Comparison of ENCODE assay signal across 21 mouse cellular contexts in the genomic region with DNA sequence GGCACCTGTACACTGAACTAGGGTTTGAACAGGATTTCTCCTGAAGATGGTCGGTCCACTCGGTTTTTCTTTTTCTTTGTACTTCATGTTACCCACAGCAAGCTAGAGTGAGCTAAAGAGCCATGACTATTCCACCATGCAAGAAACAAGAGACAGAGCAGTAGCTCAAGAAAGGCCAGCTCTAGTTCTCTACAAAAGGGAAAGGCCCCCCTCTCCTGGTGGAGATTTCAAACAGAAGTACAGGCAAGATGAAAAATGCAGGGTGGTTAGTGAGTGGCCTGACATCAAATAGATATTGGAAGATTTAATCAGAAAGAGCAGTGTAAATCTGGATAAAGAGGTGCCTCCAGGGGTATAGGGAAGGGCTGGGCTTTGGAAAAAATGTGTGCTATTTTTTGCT.
DNase-seq lines count a peak whose midpoint lies in the region; ATAC-seq and TF ChIP-seq lines count a peak whose summit lies in the region.
"Had no signal": no experiment of that assay in that cellular context is flagged by ENCODE, and none has a peak within 500 bp of the region (broad histone marks: within the 10 kb centered on the region; RNA-seq: fewer than 3 reads in every experiment).

No protein-coding gene starts in this region.

- H3K27me3 ChIP-seq in heart, embryonic 11.5 days (ENCODE audit: control insufficient read depth, insufficient read depth, low read length): peaks cover 20% of the 10 kb centered on the region
- no peaks in the 10 kb centered on the region; the same call in 1 of the 2 replicates for H3K27me3 ChIP-seq in kidney, postnatal 0 days (ENCODE audit: insufficient read depth, low read length)
- H3K27me3 ChIP-seq in neural tube, embryonic 13.5 days: peaks cover 12% of the 10 kb centered on the region
- H3K27me3 ChIP-seq in stomach, postnatal 0 days (ENCODE audit: control insufficient read depth, insufficient read depth, low read length): no peaks in the 10 kb centered on the region; the same call in 1 of the 2 replicates

- H3K4me3 ChIP-seq in heart, embryonic 11.5 days (ENCODE audit: low read depth, low read length): no peak overlapping the region
- H3K4me3 ChIP-seq in kidney, postnatal 0 days (replicated peaks; ENCODE audit: low read depth, low read length): no peak overlapping the region
- H3K4me3 ChIP-seq in neural tube, embryonic 13.5 days: no peak overlapping the region
- H3K4me3 ChIP-seq in stomach, postnatal 0 days (ENCODE audit: low read depth, low read length): no peak overlapping the region
- H3K4me3 ChIP-seq: erythroblast, embryonic 14.5 days; forebrain, embryonic 15.5 days; heart, embryonic 12.5 days had no signal

- DNase-seq in heart, adult 11 months: peak; percentile 53
- peak; percentile 55 for DNase-seq in kidney, postnatal 0 days (ENCODE audit: low spot score)
- DNase-seq in kidney, postnatal 14 days: no peak
- DNase-seq in neural tube, embryonic 10.5 days (ENCODE audit: extremely low spot score, low spot score): no peak
- no peak for DNase-seq in stomach, postnatal 0 days (ENCODE audit: low spot score)
- DNase-seq: adrenal gland, adult 8-10 months; cerebellum, adult 11 months; cerebellum, postnatal 36 days; gastrocnemius, postnatal 36 days; kidney, adult 9 months; layer of hippocampus, postnatal 36 days; liver; lung, postnatal 10 days; thymus, postnatal 25 days had no signal

- no peaks in the 10 kb centered on the region for H3K36me3 ChIP-seq in heart, embryonic 11.5 days (ENCODE audit: control insufficient read depth, insufficient read depth, low read length)
- H3K36me3 ChIP-seq in kidney, postnatal 0 days (ENCODE audit: insufficient read depth, low read length): no peaks in the 10 kb centered on the region
- no peaks in the 10 kb centered on the region for H3K36me3 ChIP-seq in neural tube, embryonic 13.5 days
- no peaks in the 10 kb centered on the region for H3K36me3 ChIP-seq in stomach, postnatal 0 days (ENCODE audit: control insufficient read depth, insufficient read depth, low read length)
- H3K36me3 ChIP-seq: forebrain, embryonic 15.5 days; heart, embryonic 12.5 days had no signal

- peak; percentile 68 for TF ChIP-seq CTCF in kidney, postnatal 0 days (IDR thresholded peaks at IDR 0.05; ENCODE audit: low read depth)
- TF ChIP-seq CTCF in stomach, postnatal 0 days (IDR thresholded peaks at IDR 0.05; ENCODE audit: low read depth): peak; percentile 43

- H3K4me2 ChIP-seq in heart, embryonic 11.5 days: no peak overlapping the region
- no peak overlapping the region for H3K4me2 ChIP-seq in kidney, postnatal 0 days (ENCODE audit: low read length)
- no peak overlapping the region for H3K4me2 ChIP-seq in neural tube, embryonic 13.5 days
- no peak overlapping the region for H3K4me2 ChIP-seq in stomach, postnatal 0 days (replicated peaks; ENCODE audit: low read depth)
- H3K4me2 ChIP-seq: forebrain, embryonic 15.5 days; heart, embryonic 12.5 days had no signal

- no peak overlapping the region for H3K9ac ChIP-seq in heart, embryonic 11.5 days (ENCODE audit: low read depth, low read length)
- H3K9ac ChIP-seq in kidney, postnatal 0 days (ENCODE audit: low read depth, low read length): no peak overlapping the region
- no peak overlapping the region for H3K9ac ChIP-seq in neural tube, embryonic 13.5 days
- no peak overlapping the region for H3K9ac ChIP-seq in stomach, postnatal 0 days (ENCODE audit: low read length)
- H3K9ac ChIP-seq: forebrain, embryonic 15.5 days; heart, embryonic 12.5 days had no signal

- 0 out of 2 replicates have a peak, but pooled peaks cover 3% of the 10 kb centered on the region for H3K4me1 ChIP-seq in heart, embryonic 11.5 days (ENCODE audit: control insufficient read depth, insufficient read depth, low read length)
- no peaks in the 10 kb centered on the region; the same call in 1 of the 2 replicates for H3K4me1 ChIP-seq in kidney, postnatal 0 days (replicated peaks; ENCODE audit: insufficient read depth, low read length)
- peaks cover 41% of the 10 kb centered on the region for H3K4me1 ChIP-seq in neural tube, embryonic 13.5 days (replicated peaks)
- no peaks in the 10 kb centered on the region for H3K4me1 ChIP-seq in stomach, postnatal 0 days (replicated peaks; ENCODE audit: control insufficient read depth, insufficient read depth)
- H3K4me1 ChIP-seq: heart, embryonic 12.5 days had no signal

- no peak for TF ChIP-seq EP300 in stomach, postnatal 0 days (optimal IDR thresholded peaks at IDR 0.05)

- H3K27ac ChIP-seq in heart, embryonic 11.5 days (ENCODE audit: low read depth, low read length): no peak overlapping the region
- H3K27ac ChIP-seq in kidney, postnatal 0 days: no peak overlapping the region
- peak overlapping the region; percentile 43 for H3K27ac ChIP-seq in neural tube, embryonic 13.5 days (replicated peaks)
- H3K27ac ChIP-seq in stomach, postnatal 0 days (replicated peaks): no peak overlapping the region
- H3K27ac ChIP-seq: forebrain, embryonic 15.5 days had no signal

- WGBS in heart, embryonic 11.5 days (ENCODE audit: insufficient replicate concordance): 68% methylated on average over 2 of the region's 2 CpGs
- 64% methylated on average over 2 of the region's 2 CpGs for WGBS in kidney, postnatal 0 days
- 77% methylated on average over 2 of the region's 2 CpGs for WGBS in neural tube, embryonic 13.5 days
- 71% methylated on average over 2 of the region's 2 CpGs for WGBS in stomach, postnatal 0 days

- H3K9me3 ChIP-seq in heart, embryonic 11.5 days (replicated peaks; ENCODE audit: control insufficient read depth, low read length): no peaks in the 10 kb centered on the region
- H3K9me3 ChIP-seq in kidney, postnatal 0 days (replicated peaks; ENCODE audit: low read length): no peaks in the 10 kb centered on the region
- no peaks in the 10 kb centered on the region for H3K9me3 ChIP-seq in neural tube, embryonic 13.5 days
- H3K9me3 ChIP-seq in stomach, postnatal 0 days (ENCODE audit: control insufficient read depth, low read length): no peaks in the 10 kb centered on the region
- H3K9me3 ChIP-seq: forebrain, embryonic 15.5 days; heart, embryonic 12.5 days had no signal

- no peak for ATAC-seq in heart, embryonic 11.5 days (replicated peaks; ENCODE audit: insufficient number of reproducible peaks, low FRiP score, low TSS enrichment)
- ATAC-seq in kidney, postnatal 0 days (replicated peaks; ENCODE audit: low FRiP score, low read depth): no peak
- ATAC-seq in neural tube, embryonic 13.5 days (ENCODE audit: low read depth): no peak
- ATAC-seq in stomach, postnatal 0 days (ENCODE audit: low FRiP score, low TSS enrichment): no peak
- ATAC-seq: forebrain, embryonic 15.5 days; inflammation-experienced regulatory T-cells, adult 6 months; midbrain, embryonic 16.5 days had no signal

Comparison
In these comparisons a context has a peak if more than half of its experiments do, and no peak if none do; other contexts are left out.
1. DNase-seq: peak in heart, adult 11 months (single experiment) and kidney, postnatal 0 days (single experiment); none in kidney, postnatal 14 days (single experiment), neural tube, embryonic 10.5 days (single experiment) and stomach, postnatal 0 days (single experiment).